ENCODE assay signal across 12 mouse cellular contexts in genomic region chr2:73518311-73518710, GRCm38 (mm10).
"Had no signal": no experiment of that assay in that cellular context is flagged by ENCODE, and none has a peak within 500 bp of the region (broad histone marks: within the 10 kb centered on the region; RNA-seq: fewer than 3 reads in every experiment).

No protein-coding gene starts in this region.

- H3K27ac ChIP-seq: liver, embryonic 14.5 days; midbrain, embryonic 15.5 days; neural tube, embryonic 12.5 days; stomach, postnatal 0 days had no signal

- H3K27me3 ChIP-seq: midbrain, embryonic 15.5 days; neural tube, embryonic 12.5 days had no signal

- H3K9ac ChIP-seq: liver, embryonic 14.5 days; midbrain, embryonic 15.5 days; neural tube, embryonic 12.5 days had no signal

- DNase-seq: kidney, adult 8-10 months; kidney, postnatal 25 days; layer of hippocampus, adult 9-11 months; lung, adult 2 months; lung, postnatal 36 days; thymus, postnatal 4 days had no signal

- H3K4me3 ChIP-seq: midbrain, embryonic 15.5 days; neural tube, embryonic 12.5 days had no signal

- ATAC-seq: lung, postnatal 0 days; midbrain, embryonic 15.5 days had no signal

- H3K36me3 ChIP-seq: midbrain, embryonic 15.5 days; neural tube, embryonic 12.5 days had no signal

- H3K4me1 ChIP-seq: midbrain, embryonic 15.5 days had no signal

- H3K9me3 ChIP-seq: midbrain, embryonic 15.5 days; neural tube, embryonic 12.5 days had no signal

- H3K4me2 ChIP-seq: midbrain, embryonic 11.5 days; midbrain, embryonic 15.5 days; neural tube, embryonic 12.5 days had no signal
